Mouse (Mus musculus) intestine, embryonic 15.5 days (tissue): ENCODE results near the gene Tdpoz2. TPM values are rescaled to one million over a fixed set of nuclear protein-coding genes. Genes with fewer than 3 reads are reported as not detected.
"Not testable (repeated sequence)": the region's sequence is repeated elsewhere in the genome, so short reads cannot be mapped to it uniquely, and the experiment has no call there.

Source experiments
- ATAC-seq: fragments of 200-750 bp; cut with Nextera tagmentation; 2 replicates; pipeline ENCODE4 v1.8.0; 2017; ENCODE audit warnings: moderate TSS enrichment, moderate library complexity
- H3K27ac ChIP-seq: fragments of 300-500 bp; sonication (generic); 2 replicates; pipeline ENCODE4 v1.5.1; 2015; ENCODE audit warnings: mild to moderate bottlenecking, inconsistent platforms
- H3K27me3 ChIP-seq: fragments of 300-500 bp; sonication (generic); replicated peaks from 2 replicates; pipeline ENCODE4 v1.6.1; 2015; ENCODE audit warnings: inconsistent platforms
- H3K36me3 ChIP-seq: fragments of 300-500 bp; sonication (generic); 2 replicates; pipeline ENCODE4 v1.6.1; 2015; ENCODE audit warnings: inconsistent platforms
- H3K4me1 ChIP-seq: fragments of 300-500 bp; sonication (generic); replicated peaks from 2 replicates; pipeline ENCODE4 v1.6.1; 2015; ENCODE audit warnings: inconsistent platforms
- H3K4me2 ChIP-seq: fragments of 300-500 bp; sonication (generic); replicated peaks from 2 replicates; pipeline ENCODE4 v1.6.1; 2015; ENCODE audit warnings: mild to moderate bottlenecking, inconsistent platforms
- H3K4me3 ChIP-seq: fragments of 300-500 bp; sonication (generic); replicated peaks from 2 replicates; pipeline ENCODE4 v1.5.1; 2015; ENCODE audit warnings: inconsistent platforms
- H3K9ac ChIP-seq: fragments of 300-500 bp; sonication (generic); 2 replicates; pipeline ENCODE4 v1.6.1; 2015; ENCODE audit warnings: inconsistent platforms
- H3K9me3 ChIP-seq: fragments of 300-500 bp; sonication (generic); 2 replicates; pipeline ENCODE4 v1.6.1; 2016; ENCODE audit warnings: inconsistent platforms
- WGBS: fragments of 180-500 bp; shearing (Covaris S2); methylation state at CpG from one replicate; pipeline ENCODE4 v1.1.7; 2015; 5-methylcytosine and 5-hydroxymethylcytosine counted together
- polyA plus RNA-seq: library from polyadenylated mRNA; unstranded; fragments of >200 nt; fragmentation: Nextera tagmentation; extraction: Ambion mirVana; gene quantifications from 2 replicates; pipeline ENCODE4 v1.2.1, GENCODE M21; 2015

The Tdpoz2 gene
- not detected in 2 replicates for polyA plus RNA-seq

DNA sequence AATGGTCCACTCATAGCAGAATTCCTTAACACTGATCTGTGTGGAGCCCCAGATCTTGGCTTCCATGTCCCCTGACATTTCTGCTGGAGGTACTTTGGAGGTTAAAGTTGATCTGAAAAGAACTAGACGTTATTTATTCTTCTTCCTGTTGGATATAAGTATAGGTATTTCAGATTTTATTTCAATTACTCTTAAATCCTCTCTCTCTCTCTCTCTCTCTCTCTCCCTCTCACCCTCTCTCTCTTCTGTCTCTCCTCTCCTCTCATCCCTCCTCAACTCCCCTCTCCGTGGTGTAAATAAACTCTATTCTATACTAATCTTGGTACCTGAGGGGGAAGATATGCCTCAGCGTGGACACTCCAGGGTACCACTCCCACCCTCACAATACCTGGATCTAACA is at the start of gene Tdpoz2:
Gene Tdpoz2, minus strand, starts transcription at position 101 of the 400 bp plus-strand sequence.
- ATAC-seq: no peak
- H3K36me3 ChIP-seq: no peaks in the 10 kb centered on the region
- no peaks in the 10 kb centered on the region for H3K4me1 ChIP-seq
- no peak within 1 kb of the TSS for H3K27ac ChIP-seq
- H3K9me3 ChIP-seq: no peaks in the 10 kb centered on the region
- 85% methylated on average over 3 of the region's 3 CpGs for WGBS
- no peak within 1 kb of the TSS for H3K9ac ChIP-seq
- no peak within 1 kb of the TSS for H3K4me2 ChIP-seq
- no peaks in the 10 kb centered on the region for H3K27me3 ChIP-seq
- H3K4me3 ChIP-seq: no peak within 1 kb of the TSS

DNA sequence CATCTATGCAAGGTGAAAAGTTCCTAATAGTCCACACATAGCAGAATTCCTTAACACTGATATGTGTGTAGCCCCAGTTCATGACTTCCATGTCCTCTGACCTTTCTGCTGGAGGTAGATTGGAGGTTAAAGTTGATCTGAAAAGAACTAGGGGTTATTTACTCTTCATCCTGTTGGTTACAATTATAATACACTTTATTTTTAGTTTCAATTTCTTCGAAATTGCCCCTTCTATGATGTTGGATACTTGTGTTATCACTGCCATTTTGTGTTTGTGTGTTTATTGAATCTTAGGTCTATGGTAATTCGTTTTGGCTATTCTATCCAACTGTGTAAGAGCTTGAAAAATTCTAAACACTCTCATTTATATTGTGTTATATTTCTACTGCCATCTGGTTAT is 40.5 kb upstream of the Tdpoz2 start, which contains the start of gene Gm37596:
Gene Gm37596, minus strand, starts transcription at position 101 of the 400 bp plus-strand sequence.
- H3K9ac ChIP-seq, H3K4me3 ChIP-seq, H3K36me3 ChIP-seq, H3K4me2 ChIP-seq, H3K9me3 ChIP-seq, H3K27me3 ChIP-seq, H3K27ac ChIP-seq, ATAC-seq, H3K4me1 ChIP-seq: not testable (repeated sequence)
- 67% methylated on average over 1 of the region's 2 CpGs for WGBS

DNA sequence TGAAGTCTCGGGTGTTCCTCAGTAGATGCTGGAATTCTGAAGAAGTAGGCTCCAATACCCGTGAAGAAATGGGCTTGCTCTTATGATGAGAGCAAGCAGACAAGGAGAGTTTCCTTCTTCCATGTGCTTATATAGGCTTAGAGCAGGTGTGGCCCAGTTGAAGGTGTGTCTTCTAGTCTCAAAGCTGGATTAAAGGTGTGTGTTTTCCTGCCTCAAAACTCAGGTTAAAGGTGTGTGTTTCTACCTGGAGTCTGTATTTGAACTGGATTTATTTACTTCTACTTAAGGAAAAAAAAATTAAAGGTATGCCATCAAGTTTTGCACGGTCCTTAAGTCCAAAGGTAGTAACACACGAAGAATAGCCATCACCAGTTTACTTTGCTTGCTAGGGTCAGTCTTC is 23.7 kb upstream of the Tdpoz2 start, which contains the start of gene Tdpoz1:
Gene Tdpoz1, minus strand, starts transcription at position 101 of the 400 bp plus-strand sequence.
- H3K9me3 ChIP-seq, H3K4me3 ChIP-seq, H3K4me2 ChIP-seq, H3K36me3 ChIP-seq, H3K9ac ChIP-seq, ATAC-seq, H3K4me1 ChIP-seq, H3K27ac ChIP-seq, H3K27me3 ChIP-seq: not testable (repeated sequence)
- WGBS: 68% methylated on average over 3 of the region's 4 CpGs

DNA sequence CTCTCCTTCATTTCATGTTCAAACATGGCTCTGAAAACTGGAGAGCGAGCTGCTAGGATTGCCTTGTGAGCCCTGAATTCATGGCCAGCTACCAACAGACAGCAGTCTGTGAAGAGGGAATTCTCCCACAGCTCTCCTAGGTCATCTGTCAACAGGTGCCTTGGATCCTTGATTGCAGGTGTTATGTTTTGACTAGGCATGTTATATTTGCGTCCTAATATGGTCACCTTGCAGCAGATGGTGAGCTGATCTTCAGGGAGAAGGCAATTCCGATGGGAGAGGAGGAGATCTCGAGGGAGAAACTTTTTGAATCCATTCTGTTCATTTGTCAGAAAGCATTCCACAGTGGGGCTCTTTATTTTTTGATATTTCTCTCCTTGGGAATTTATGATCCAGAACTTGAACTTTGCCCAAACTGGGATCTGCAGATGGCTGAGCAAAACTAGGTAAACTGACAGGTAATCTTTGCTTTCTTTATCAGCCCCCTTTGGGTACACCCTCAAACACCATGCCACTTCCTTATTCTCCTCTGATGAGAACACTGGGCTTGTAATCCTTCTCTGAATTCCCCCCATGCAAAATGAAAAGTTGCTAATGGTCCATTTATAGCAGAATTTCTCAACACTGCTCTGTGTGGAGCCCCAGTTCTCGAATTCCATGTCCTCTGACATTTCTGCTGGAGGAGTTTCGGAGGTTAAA is 18.5 kb upstream of the Tdpoz2 start:
- H3K4me3 ChIP-seq, H3K9ac ChIP-seq, H3K9me3 ChIP-seq, H3K4me2 ChIP-seq, H3K36me3 ChIP-seq, H3K27me3 ChIP-seq, H3K27ac ChIP-seq, H3K4me1 ChIP-seq: not testable (repeated sequence)
- ATAC-seq: peak; percentile 98
- WGBS: 67% methylated on average over 6 of the region's 6 CpGs

DNA sequence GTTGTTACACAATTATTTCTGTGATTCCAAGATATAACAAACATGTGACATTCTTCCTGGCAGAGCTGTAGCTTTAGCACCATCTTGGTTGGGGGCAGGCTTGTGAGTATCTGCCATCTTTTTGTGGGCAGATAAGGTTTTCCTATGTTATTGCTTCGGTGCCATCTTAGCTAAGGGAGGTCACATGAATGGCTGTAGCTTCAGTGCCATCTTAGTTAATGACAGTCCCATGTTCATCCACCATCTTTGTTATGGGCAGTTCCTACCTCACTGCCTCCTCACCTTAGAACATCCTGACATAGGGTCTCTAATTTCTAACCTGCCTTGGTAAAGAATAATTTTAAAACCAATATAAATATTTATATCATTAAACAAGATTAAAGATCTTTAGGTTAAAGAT is 1.8 kb upstream of the Tdpoz2 start:
- Histone ChIP-seq H3K4me2 (no peak overlapping the region), H3K9ac (no peak overlapping the region), H3K27me3 (no peaks in the 10 kb centered on the region), H3K4me3 (no peak overlapping the region), H3K4me1 (no peaks in the 10 kb centered on the region), H3K27ac (no peak overlapping the region), H3K9me3 (no peaks in the 10 kb centered on the region), H3K36me3 (no peaks in the 10 kb centered on the region)
- 89% methylated on average over 1 of the region's 1 CpGs for WGBS
- ATAC-seq: no peak

DNA sequence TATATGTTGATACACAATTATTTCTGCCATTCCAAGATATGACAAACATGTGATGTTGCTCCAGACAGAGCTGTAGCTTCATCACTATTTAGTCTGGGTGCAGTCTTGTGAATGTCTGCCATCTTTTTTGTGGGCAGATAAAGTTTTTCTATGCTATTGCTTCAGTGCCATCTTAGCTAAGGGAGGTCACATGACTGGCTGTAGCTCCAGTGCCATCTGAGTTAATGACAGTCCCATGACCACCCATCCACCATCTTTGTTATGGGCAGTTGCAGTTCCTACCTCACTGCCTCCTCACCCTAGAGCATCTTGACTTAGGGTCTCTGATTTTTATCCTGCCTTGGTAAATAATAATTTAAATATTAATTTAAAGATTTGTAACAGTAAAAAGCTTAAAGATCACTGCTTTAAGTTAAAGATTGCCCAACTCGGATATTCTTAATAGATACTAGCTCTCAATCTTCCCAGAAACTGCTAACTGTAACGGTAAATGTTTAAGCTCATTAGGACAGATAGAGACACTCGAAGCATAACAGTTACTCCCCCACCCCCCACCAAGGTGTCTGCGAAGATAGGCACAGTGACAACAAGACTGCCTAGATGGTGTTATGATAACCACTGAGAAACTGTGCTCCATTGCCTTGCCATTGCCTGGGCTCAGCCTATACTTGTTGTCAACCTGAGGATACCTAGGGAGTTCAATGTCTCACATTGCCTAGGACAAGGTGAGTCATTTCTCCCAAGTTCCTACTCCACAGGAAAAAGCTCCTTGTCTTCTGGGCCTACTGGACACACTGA is 21.4 kb downstream of the Tdpoz2 start:
- not testable (repeated sequence) for H3K4me3 ChIP-seq, ATAC-seq, H3K27ac ChIP-seq, H3K4me2 ChIP-seq, H3K4me1 ChIP-seq, H3K27me3 ChIP-seq, H3K9me3 ChIP-seq, H3K9ac ChIP-seq, H3K36me3 ChIP-seq
- 82% methylated on average over 4 of the region's 4 CpGs for WGBS

DNA sequence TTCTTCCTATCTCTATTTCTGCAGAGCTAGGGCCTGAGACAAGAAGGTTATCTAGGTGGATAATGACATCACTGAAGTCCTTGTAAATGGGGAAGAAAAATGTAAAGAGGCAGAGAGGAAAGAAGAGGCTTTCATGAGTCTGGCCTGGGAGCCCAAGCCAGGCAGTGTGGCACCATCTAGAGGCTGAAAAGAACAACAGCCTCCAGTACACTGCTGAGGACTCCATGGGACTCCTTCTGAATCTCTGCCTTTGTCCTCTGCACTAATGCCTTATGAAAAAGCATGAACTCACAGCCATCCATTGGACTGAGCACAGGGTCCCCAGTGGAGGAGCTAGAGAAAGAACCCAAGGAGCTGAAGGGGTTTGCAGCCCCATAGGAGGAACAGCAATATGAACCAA is 43.5 kb downstream of the Tdpoz2 start:
- H3K4me3 ChIP-seq, H3K9me3 ChIP-seq, H3K36me3 ChIP-seq, H3K27me3 ChIP-seq, H3K27ac ChIP-seq, H3K4me1 ChIP-seq, H3K9ac ChIP-seq, H3K4me2 ChIP-seq: not testable (repeated sequence)
- peak; percentile 84 for ATAC-seq

DNA sequence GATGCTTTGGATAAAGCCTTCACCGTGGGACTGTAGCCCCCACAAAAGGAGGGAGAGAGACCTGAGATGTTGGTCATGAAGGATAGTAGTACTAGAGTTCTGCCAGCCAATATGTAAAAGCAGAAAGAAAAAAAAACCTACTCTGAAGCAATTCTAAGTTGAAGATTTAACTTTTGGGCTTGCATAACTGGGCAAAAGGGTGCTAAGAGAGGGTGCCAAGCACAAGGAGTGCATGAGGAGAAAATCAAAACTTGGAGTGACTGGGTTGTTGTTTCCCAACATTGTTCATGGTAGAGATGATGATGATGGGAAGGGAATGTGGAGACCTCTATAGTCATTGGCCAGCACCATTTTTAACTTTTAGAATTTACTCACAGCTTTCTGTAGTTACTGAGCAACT is 50.6 kb downstream of the Tdpoz2 start:
- H3K9me3 ChIP-seq: no peaks in the 10 kb centered on the region
- WGBS: 73% methylated on average over 1 of the region's 1 CpGs

More for the DNA sequence above, 50.6 kb downstream of the Tdpoz2 start:
- no peak overlapping the region for H3K9ac ChIP-seq
- no peak for ATAC-seq
- no peaks in the 10 kb centered on the region for H3K27me3 ChIP-seq
- H3K4me3 ChIP-seq: no peak overlapping the region
- no peak overlapping the region for H3K27ac ChIP-seq
- no peaks in the 10 kb centered on the region for H3K36me3 ChIP-seq
- H3K4me1 ChIP-seq: peaks cover 4% of the 10 kb centered on the region; the same call in 1 of the 2 replicates
- no peak overlapping the region for H3K4me2 ChIP-seq

Other genes with a start within 250 kb of the Tdpoz2 start
- gene Tchh, start 210.4 kb downstream of the Tdpoz2 start, polyA plus RNA-seq: 1.3 and 1.4 TPM in 2 replicates
- gene Tchhl1, start 183.9 kb downstream of the Tdpoz2 start, polyA plus RNA-seq: not detected in 2 replicates
- gene S100a11, start 132.2 kb downstream of the Tdpoz2 start, polyA plus RNA-seq: 826 and 951 TPM in 2 replicates
- 640 and 689 TPM in 2 replicates for gene S100a10, start 97.6 kb downstream of the Tdpoz2 start, polyA plus RNA-seq
- not detected in 2 replicates for gene Tdpoz1, start 23.6 kb upstream of the Tdpoz2 start, polyA plus RNA-seq
- not detected in 2 replicates for gene Gm37596, start 40.4 kb upstream of the Tdpoz2 start, polyA plus RNA-seq
- gene Gm5773, start 120.3 kb upstream of the Tdpoz2 start, polyA plus RNA-seq: not detected in 2 replicates
- not detected in 2 replicates for gene Tdpoz4, start 143.7 kb upstream of the Tdpoz2 start, polyA plus RNA-seq
- gene Tdpoz3, start 173.3 kb upstream of the Tdpoz2 start, polyA plus RNA-seq: not detected in 2 replicates